Mouse (Mus musculus): ENCODE measurements around the gene Gm21969.

DNA sequence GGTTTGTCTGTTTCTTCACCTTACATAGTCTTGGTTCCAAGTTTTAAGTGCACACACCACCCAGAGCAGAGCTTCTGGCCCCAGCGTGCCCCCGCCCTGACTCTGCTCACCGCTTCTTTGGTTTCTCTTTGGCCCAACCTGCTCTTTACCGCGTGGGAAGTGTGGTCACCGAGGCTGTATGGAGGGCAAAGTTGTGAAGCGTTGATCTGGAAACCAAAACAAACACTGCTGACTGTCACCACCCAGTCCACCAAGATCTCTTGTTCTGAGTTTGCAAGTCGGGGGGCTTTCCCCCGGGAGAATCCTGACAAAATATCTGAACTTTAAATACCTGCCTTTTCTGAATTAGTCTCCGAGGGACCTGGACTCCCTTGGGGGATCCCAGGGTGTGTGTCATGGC lies 24.0 kb upstream of the Gm21969 start:
- TF ChIP-seq POLR2A (IDR thresholded peaks at IDR 0.05; ENCODE audit: low read depth, low read length) (no peak), CTCF (conservative IDR thresholded peaks at IDR 0.05; ENCODE audit: insufficient read depth, insufficient read length, low read depth, low read length) (no peak)

Data from kidney, adult 2 months (tissue).